Mouse (Mus musculus): ENCODE measurements around the gene Cd2.
A peak's percentile ranks its signal among the peaks of the same experiment; 100 is the strongest.

Cd2 gene

GRCm38 (mm10) chr3:101274041-101274770 lies 13.5 kb downstream of the Cd2 start:
- DNase-seq: peak; percentile 52

GRCm38 (mm10) chr3:101272166-101272565 lies 15.6 kb downstream of the Cd2 start:
- no peak for DNase-seq

GRCm38 (mm10) chr3:101270833-101271232 lies 16.9 kb downstream of the Cd2 start:
- no peak for DNase-seq

GRCm38 (mm10) chr3:101268361-101268760 lies 19.4 kb downstream of the Cd2 start:
- DNase-seq: no peak

- peak; percentile 54 for DNase-seq
Observed at GRCm38 (mm10) chr3:101265561-101266091, 22.1 kb downstream of the Cd2 start.

- DNase-seq: no peak
Observed at GRCm38 (mm10) chr3:101258976-101259375, 28.8 kb downstream of the Cd2 start.

GRCm38 (mm10) chr3:101256090-101256489 lies 31.6 kb downstream of the Cd2 start:
- no peak for DNase-seq

GRCm38 (mm10) chr3:101252141-101252540 lies 35.6 kb downstream of the Cd2 start:
- DNase-seq: no peak

- no peak for DNase-seq
Observed at GRCm38 (mm10) chr3:101249846-101250245, 37.9 kb downstream of the Cd2 start.

GRCm38 (mm10) chr3:101245212-101245611 lies 42.5 kb downstream of the Cd2 start:
- DNase-seq: no peak

GRCm38 (mm10) chr3:101243002-101243401 lies 44.7 kb downstream of the Cd2 start:
- no peak for DNase-seq

GRCm38 (mm10) chr3:101241866-101242265 lies 45.9 kb downstream of the Cd2 start:
- no peak for DNase-seq

GRCm38 (mm10) chr3:101240859-101241258 lies 46.9 kb downstream of the Cd2 start:
- DNase-seq: no peak

GRCm38 (mm10) chr3:101239236-101239635 lies 48.5 kb downstream of the Cd2 start:
- peak; percentile 38 for DNase-seq

- peak; percentile 34 for DNase-seq
Observed at GRCm38 (mm10) chr3:101238695-101239094, 49.0 kb downstream of the Cd2 start.

GRCm38 (mm10) chr3:101236995-101237808 lies 50.5 kb downstream of the Cd2 start:
- peak; percentile 55 for DNase-seq

- DNase-seq: peak; percentile 70
Observed at GRCm38 (mm10) chr3:101236261-101236660, 51.5 kb downstream of the Cd2 start.

GRCm38 (mm10) chr3:101235321-101235720 lies 52.4 kb downstream of the Cd2 start:
- DNase-seq: no peak

GRCm38 (mm10) chr3:101233424-101233823 lies 54.3 kb downstream of the Cd2 start:
- no peak for DNase-seq

- DNase-seq: peak; percentile 25
Observed at GRCm38 (mm10) chr3:101232570-101232969, 55.2 kb downstream of the Cd2 start.

- DNase-seq: no peak
Observed at GRCm38 (mm10) chr3:101230201-101230600, 57.5 kb downstream of the Cd2 start.

GRCm38 (mm10) chr3:101229551-101229930 lies 58.2 kb downstream of the Cd2 start:
- no peak for DNase-seq

- DNase-seq: no peak
Observed at GRCm38 (mm10) chr3:101228868-101229550, 58.7 kb downstream of the Cd2 start.

Data from thymus, postnatal 4 days (tissue).